Mouse (Mus musculus) embryo, embryonic 10.5 days (tissue): ENCODE results near the gene Gstm5.
"Not testable (repeated sequence)": the region's sequence is repeated elsewhere in the genome, so short reads cannot be mapped to it uniquely, and the experiment has no call there.

Source experiments
- DNase-seq: peaks from one replicate; pipeline ENCODE4 v3.0.0-alpha.2; 2015; ENCODE audit warnings: low spot score

The Gstm5 gene

GRCm38 (mm10) chr3:107895720-107896569 is at the start of gene Gstm5:
Gene Gstm5 (plus strand): TSS chr3:107895821.
- DNase-seq: peak; percentile 89

DNA sequence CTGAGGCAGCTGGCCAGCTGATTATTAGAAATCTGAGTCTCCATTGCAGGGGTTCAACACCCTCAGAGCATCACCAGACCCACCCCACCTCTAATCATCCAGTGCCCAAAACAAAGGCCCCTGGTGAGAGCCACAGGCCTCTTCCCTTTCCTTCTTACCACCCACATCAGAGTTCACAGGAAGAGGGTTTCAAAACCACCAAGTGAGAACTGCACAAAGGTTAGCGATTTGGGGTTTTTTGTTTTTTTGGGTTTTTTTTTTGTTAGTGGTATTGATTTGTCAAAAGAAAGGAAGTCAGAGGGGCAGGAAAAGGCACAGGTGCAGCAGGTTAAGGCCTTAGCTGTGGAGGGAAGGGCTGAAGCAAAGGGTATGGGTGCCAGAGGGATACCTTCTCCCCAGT is 49.4 kb upstream of the Gstm5 start:
- no peak for DNase-seq

DNA sequence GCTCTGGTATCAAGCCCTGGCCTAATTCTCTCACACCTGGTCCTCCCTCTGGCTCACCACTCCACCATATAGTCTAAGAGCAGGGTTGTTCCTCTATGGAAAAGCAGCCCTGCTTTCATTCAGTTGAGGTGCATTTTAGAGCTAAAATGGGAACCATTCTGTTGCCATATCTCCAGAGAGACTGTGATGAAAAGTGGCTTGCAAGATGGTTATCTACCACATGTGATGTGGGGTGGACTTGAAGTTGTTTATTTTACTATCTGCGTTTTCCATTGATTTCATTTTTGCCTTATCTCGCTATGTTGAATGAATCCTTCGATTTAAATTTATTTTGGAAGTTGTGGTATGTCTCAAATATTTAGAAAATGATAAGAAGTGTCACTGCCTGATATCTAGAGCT is 48.8 kb upstream of the Gstm5 start:
- no peak for DNase-seq

DNA sequence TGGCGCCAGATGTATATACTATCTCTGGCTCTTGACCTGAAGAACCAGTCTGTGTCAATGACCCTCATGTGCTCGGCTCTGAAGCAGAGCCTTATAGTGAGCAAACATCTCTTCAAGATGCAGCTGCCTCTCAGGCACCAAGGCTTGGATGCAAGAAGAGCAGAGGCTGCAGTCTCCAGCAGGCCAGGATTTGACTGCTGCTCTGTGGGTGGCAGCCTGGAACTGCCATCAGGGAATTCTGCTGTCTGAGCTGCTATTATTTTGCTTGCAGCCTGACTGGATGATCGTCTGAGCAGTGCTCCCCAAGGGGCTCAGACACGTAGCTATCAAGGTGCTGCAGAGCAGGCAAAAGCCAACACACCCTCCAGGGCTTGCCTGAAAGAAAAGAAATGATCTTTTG is 47.5 kb upstream of the Gstm5 start:
- DNase-seq: no peak

GRCm38 (mm10) chr3:107849000-107849692 is 46.5 kb upstream of the Gstm5 start:
- DNase-seq: no peak

DNA sequence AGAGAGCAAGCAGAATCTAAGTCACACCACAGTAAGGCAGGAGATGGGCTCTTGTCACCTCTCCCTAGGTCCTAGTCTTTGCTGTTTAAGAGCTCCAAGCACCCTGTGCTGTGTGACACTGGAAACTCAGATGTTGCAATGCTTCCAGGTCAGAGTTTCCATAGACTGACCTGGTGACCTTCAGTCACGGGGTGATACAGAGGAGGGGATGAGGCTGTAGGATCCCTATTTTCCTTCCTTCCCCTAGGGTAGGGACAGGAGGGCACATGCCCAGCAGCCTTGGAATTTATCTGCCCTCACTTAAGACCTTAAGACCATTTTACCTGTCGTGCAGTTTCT is 46.0 kb upstream of the Gstm5 start:
- DNase-seq: no peak

GRCm38 (mm10) chr3:107850418-107851031 is 45.1 kb upstream of the Gstm5 start:
- peak; percentile 73 for DNase-seq

DNA sequence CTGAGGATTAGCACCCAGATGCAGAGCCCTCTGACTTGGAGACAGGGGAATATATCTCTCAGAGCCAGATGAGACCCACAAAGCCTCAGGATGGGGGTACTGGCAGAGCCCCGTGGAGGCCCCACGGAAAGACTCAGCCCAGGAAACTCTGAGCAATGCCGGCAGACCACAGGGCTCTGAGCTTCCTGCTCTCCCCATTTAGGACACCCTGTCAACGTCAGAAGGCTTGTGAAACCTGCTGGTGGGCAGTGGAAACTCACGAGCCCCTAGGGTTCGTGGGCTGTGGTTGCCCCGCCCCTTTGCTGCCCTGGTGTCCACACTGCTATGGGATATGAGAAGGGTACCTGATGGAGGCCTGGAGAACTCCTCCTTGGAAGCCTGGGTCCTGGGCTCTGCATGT is 42.8 kb upstream of the Gstm5 start:
- DNase-seq: no peak

DNA sequence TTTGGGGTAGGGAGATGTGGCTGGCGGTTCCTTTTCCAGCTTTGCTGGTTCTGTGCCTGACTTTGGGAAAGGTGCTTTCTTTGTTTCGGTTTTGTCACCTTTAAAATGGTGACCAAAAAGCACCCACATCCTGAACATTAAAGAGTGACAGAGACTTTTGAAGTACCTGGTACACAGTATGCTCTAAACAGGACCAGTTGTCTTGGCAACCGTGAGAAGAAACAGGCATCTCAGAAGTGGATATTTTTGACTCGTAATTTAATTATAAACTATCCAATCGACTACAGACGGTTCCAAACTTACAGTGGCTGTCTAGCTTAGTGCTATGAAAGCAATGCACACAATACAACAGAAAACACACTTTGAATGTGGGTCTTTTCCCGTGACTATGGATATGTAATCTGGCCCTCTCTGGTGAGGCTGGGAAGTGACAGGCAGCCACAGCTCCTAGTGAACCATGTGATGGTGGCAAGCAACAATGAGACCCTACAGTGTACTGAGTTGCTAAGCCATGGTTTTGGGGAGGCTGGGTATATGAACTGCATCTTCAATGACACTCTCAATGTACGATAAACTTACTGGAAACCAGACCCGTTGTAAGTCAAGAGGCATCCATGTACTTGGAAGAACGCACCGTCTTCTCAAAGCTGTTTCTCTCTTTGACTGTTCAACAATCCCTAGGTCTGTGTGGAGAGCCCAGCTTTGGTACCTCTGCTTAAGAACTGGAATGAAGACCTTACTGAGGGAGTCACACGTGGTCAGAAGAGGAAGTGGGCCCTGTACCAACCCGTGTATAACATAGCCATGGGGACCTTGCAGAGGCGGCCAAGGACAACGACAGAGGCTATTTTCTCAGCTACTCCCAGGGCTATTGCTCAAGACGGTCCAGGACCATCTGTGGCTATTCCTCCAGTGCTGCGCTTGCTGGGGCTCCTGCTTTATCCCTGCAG is 42.1 kb upstream of the Gstm5 start:
- no peak for DNase-seq

DNA sequence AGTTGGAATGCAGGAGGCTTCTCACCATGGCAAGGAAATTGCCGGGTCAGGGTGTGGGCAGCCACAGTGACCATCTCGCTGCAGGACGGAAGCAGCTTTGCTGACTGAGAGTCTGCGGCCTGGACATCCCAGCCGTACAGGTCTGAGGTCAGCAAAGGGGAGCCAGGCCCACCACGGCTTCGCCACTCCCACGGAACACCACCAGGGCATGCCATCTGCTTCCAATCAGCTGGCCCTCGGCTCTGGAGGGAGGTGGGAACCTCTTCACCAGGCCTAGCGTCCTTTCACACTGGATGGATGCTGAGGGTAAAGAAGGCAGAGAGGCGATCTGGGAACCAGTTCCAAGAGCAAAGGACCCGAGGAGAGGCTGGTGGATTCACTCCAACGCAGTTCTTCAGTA is 40.3 kb upstream of the Gstm5 start:
- DNase-seq: no peak

DNA sequence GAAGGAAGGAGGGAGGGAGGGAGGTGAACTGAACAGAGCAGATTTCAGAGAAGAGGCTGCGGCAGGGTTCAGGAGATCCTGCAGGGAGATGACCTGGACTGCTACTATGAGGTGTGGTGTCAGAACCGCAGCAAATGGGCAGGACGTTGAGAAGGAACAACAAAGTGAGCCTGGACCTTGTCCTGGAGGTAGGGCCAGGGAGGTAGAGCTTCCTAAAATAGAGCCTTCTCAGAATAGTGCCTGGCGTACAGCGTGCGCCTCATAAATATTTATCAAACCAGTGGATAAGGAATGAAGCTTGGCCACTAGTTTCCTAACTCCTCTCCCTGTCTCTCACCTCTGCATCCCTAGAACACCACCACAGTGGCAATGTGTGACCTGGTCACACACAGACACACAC is 38.0 kb upstream of the Gstm5 start:
- DNase-seq: no peak

GRCm38 (mm10) chr3:107861483-107861882 is 34.1 kb upstream of the Gstm5 start:
- not testable (repeated sequence) for DNase-seq

DNA sequence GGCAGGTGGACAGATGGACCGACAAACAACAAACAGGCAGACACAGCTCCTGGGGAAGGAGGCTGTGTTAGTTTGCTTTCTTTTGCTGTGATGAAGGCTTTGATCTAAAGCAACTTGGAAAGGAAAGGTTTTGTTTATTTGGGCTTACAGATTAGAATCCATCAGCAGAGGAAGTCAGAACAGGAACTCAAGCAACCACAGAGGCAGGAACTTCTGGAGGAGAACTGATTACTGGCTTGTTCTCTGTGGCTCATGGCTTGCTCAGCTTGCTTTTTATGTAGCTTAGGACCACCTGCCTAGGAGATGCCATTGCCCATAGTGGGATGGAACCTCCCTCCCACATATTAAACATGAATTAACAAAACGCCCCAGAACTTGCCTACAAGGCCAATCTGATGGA is 33.1 kb upstream of the Gstm5 start:
- no peak for DNase-seq

- DNase-seq: no peak
Observed at GRCm38 (mm10) chr3:107863471-107863870, 32.1 kb upstream of the Gstm5 start.

GRCm38 (mm10) chr3:107863898-107864603 is 31.6 kb upstream of the Gstm5 start:
- DNase-seq: peak; percentile 94

DNA sequence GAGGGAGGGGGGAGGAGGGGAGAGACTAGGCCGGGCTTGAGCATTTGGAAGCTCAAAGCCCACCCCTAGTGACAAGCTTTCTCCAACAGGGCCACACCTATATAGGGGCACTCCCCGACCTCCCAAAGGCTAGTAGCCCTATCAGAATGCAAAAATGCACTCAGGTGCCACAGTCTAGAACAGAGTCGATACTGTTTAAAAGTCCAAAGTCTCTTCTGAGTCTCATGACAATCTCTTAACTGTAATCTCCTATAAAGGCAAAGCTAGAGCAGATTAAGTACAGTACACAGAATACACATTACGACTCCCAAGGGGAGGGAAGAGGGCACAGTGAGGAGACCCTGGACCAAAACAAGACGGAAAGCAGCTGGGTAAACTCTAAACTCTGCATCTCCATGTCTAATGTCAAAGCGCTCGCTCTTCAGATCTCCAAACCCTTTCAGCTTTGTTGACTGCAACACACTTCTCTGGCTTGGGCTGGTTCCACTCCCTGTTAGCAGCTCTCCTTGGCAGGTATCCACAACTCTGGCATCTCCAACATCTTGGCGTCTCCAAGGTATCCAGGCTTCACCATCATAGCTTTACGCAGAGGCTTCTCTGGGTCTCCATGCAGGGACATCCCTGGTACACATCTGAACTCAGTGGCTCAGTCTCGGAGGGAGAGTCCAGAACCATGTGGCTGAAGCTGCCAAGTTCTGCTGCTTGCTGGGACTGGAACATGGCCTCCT is 30.1 kb upstream of the Gstm5 start:
- no peak for DNase-seq

DNA sequence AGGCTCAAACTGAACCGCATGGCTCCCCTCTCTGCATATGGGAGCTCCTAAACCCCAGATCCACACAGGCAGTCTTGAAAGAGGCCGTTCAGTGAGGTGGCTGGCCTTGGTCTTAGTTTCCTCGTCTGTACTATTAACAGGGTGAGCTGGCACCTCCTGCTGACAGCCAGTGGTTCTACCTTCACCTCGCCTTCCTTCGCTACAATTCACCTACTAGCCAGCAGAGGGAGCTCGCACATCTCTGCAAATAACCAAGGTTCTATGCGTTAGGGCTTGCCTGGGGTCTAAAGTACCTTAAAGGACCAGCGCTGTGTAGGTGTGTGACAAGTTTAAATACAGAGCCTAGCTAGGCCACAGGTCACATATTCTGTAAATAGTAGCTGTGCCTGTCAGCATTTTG is 28.5 kb upstream of the Gstm5 start:
- DNase-seq: peak; percentile 96

DNA sequence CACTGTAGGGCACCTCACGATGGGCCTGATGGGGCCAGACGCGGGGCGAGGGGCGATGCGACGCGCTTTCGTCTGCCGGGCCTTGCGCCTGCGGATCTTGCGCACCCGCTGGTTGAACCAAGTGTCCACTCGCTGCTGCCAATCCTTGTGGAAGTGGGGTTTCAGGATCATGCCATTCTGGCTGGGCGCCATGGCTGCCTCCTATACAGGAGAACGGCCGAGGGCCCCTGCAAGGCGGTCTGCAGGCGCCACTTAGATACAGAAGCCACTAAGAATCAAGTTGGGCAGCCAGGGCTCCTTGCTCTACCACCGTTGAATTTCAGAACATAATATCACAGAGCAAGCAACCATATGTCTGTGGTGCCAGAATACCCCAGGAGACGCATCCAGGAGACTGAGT is 27.2 kb upstream of the Gstm5 start:
- DNase-seq: no peak

- no peak for DNase-seq
Observed at GRCm38 (mm10) chr3:107869097-107869496, 26.5 kb upstream of the Gstm5 start.

GRCm38 (mm10) chr3:107869925-107870324 is 25.7 kb upstream of the Gstm5 start:
- no peak for DNase-seq
